Mouse (Mus musculus) olfactory bulb, adult 2 months (tissue): ENCODE data around the gene Rtl5. TPM values are rescaled to one million over a fixed set of nuclear protein-coding genes. Genes with fewer than 3 reads are reported as not detected.

Experiments used
- H3K27ac ChIP-seq: fragments of 200-500 bp; 2 replicates; pipeline ENCODE4 v1.5.1; 2012; ENCODE audit warnings: low read depth, low read length; ENCODE audit not compliant: insufficient read depth
- H3K4me1 ChIP-seq: fragments of 200-500 bp; 2 replicates; pipeline ENCODE4 v1.6.1; 2012; ENCODE audit warnings: low read length; ENCODE audit not compliant: control insufficient read depth, insufficient read depth
- H3K4me3 ChIP-seq: fragments of 200-500 bp; 2 replicates; pipeline ENCODE4 v1.5.1; 2012; ENCODE audit warnings: mild to moderate bottlenecking, low read depth, low read length, moderate library complexity; ENCODE audit not compliant: insufficient read depth
- CTCF ChIP-seq: fragments of 200-500 bp; IDR thresholded peaks from 2 replicates; pipeline ENCODE4 v1.5.1; 2012; ENCODE audit warnings: low read depth, mild to moderate bottlenecking, low read length, moderate library complexity; ENCODE audit not compliant: insufficient read depth
- POLR2A ChIP-seq: fragments of 200-500 bp; IDR thresholded peaks from 2 replicates; pipeline ENCODE4 v1.6.1; 2012; ENCODE audit warnings: mild to moderate bottlenecking, low read depth, low read length, moderate library complexity; ENCODE audit not compliant: insufficient read depth
- whole genome bisulfite sequencing: fragments of 180-500 bp; shearing (Covaris S2); methylation state at CpG from one replicate; pipeline ENCODE4 v1.1.7; 2018; 5-methylcytosine and 5-hydroxymethylcytosine counted together
- polyA plus RNA-seq: library from polyadenylated mRNA; stranded (reverse); fragments of >200 nt; gene quantifications from 2 replicates; pipeline ENCODE4 v1.2.4, GENCODE M21; 2012; ENCODE audit warnings: low replicate concordance; ENCODE audit not compliant: missing spikeins, insufficient read depth, insufficient read length

The Rtl5 gene
- polyA plus RNA-seq, 1 experiment = not detected

DNA sequence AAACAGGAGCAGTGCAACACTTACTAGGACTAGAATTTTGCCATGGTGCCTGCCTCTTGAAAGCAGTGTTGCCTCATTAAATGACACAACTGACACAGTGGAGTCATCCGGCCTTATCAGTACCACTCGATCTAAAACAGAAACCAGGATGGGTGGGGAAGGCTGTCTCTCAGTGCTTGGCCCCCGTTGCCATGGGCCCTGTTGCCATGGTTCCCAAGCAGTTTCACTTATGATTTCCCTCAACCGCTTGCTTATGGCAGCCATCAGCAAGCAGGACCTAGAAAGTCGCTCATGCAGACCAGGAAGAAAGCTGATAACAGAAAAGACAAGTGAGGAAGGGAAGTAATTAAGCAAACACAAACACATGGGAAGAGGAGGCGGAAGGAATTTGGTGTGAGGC, 39.3 kb downstream of the Rtl5 start:
- no peak overlapping the region for H3K27ac ChIP-seq

DNA sequence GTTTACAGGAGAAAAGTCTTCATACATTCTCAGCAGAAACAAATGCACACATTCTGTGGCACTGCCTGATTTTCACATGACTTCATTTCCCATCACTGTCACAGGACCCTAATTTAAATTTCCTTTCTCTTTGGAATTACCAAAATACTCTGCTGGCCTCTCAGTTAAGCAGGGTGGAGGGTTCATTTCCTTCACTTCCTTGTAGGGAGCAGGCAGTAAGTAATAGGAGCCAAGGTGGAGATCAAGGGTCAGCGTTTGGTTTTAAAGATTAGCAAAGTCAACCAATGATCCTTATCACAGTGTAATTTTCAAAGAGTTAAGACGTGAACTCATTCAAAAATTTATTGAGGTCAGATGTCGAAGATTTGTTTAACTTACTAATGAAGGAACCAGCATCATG, 46.1 kb downstream of the Rtl5 start:
- TF ChIP-seq CTCF (no peak), POLR2A (no peak)
- no peak overlapping the region for H3K27ac ChIP-seq
- WGBS = 80% methylated on average over 3 of the region's 3 CpGs

More for the DNA sequence above, 39.3 kb downstream of the Rtl5 start:
- H3K4me1 ChIP-seq = peaks cover 7% of the 10 kb centered on the region
- no peak overlapping the region for H3K4me3 ChIP-seq
- 53% methylated on average over 6 of the region's 6 CpGs for WGBS
- TF ChIP-seq CTCF (no peak), POLR2A (no peak)

DNA sequence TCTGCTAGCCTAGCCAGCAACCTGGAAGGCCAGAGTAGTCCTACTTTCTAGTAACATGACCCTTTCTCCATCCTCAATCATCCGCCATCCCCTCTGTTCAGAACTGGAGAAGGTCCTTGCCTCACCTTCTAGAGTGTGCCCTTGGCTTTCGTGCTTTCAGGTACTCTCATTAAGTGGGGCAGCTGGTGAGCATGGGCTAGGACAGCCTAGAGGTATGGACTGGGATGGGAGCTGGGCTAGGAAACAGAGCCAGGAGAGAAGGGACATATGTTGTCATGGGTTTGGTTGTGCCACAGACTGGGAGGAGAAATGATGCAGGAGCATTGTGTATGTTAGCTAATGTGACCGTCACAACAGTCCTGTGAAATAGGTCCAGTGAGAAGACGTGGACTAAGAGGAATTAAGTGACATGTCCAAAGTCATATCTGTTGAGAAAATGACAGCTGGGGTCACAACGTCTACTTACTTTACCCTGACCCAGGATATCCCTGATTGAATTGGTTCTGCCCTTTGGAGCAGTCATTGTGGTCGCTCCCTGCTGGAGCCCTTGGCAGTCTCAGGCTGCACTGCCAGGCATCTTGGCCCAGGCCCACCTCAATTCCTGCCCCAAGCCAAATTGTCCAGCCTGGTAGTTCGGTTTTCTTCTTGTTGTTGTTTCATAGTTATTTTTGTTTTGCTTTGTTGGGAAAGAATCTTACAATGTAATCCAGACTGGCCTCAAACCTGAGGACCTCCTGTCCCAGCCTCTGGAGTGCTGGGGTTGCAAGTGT, 51.4 kb downstream of the Rtl5 start:
- no peak overlapping the region for H3K4me3 ChIP-seq
- peak overlapping the region; percentile 74 for H3K27ac ChIP-seq
- no peak for TF ChIP-seq CTCF
- no peak for TF ChIP-seq POLR2A
- peaks cover 29% of the 10 kb centered on the region for H3K4me1 ChIP-seq
- 60% methylated on average over 7 of the region's 7 CpGs for WGBS

More for the DNA sequence above, 46.1 kb downstream of the Rtl5 start:
- peaks cover 6% of the 10 kb centered on the region for H3K4me1 ChIP-seq
- no peak overlapping the region for H3K4me3 ChIP-seq

DNA sequence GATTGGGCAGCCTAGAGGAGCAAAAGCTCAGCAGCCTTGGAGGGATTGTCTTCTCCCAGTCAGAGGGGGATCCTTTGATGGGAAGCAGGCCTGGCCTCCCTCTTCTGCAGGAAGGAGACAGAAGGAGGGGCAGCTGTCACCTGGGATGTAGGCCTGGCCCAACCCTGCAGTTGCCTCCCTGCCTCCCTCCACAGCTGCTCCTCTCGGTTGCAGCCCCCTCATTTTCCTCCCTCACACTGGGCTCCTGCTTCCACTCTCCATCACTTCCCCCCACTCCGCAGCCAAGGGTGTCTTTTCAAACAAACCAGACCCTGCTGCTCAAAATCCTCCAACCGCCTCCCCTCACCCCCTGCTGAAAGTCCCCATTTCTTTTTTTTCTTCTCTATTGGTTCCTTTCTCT, 52.2 kb downstream of the Rtl5 start:
- Histone ChIP-seq H3K27ac (peak overlapping the region; percentile 85), H3K4me1 (peaks cover 29% of the 10 kb centered on the region), H3K4me3 (no peak overlapping the region)
- WGBS = 41% methylated on average over 3 of the region's 3 CpGs
- TF ChIP-seq POLR2A (no peak), CTCF (no peak)

DNA sequence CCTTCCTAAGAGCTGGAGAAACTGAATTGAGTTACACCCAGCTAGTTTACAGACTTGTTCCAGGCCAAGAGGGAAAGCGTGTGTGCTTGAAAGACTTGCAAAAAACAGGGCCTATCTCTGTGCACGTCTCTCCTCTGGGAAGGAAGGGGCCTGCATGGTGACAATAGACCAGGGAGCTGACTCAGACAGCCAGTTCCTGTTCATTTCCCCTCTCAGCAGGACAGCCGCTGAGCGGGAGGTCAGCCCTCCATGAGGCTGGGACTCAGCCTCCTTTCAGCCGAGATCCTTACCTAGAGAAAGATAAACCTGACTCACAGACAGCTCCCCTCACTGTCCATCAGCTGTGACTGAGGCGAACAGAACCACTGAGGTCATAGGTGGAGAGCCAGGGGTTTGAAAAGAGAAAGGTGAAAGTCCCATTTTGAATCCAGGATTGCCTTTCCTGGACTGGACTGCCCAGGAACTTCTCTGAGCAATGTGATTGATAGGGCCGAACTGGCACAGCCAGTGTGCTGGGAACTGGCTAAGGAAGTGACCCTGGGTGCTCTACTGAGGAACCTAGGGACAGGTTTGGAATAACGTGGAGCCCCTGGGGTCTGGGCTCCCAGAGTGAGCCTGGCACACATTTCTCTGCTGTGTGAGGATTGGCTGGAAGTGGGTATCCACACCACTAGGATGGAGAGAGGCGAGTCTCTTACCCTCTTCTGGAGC, 53.7 kb downstream of the Rtl5 start:
- WGBS = 49% methylated on average over 9 of the region's 9 CpGs
- no peak for TF ChIP-seq POLR2A
- TF ChIP-seq CTCF = no peak
- Histone ChIP-seq H3K4me3 (no peak overlapping the region), H3K4me1 (peaks cover 29% of the 10 kb centered on the region), H3K27ac (peak overlapping the region; percentile 46)

Other genes with a start within 250 kb of the Rtl5 start
- not detected in 2 replicates for gene Nhsl2, start 221.9 kb downstream of the Rtl5 start, polyA plus RNA-seq
- not detected in 2 replicates for gene Pin4, start 48.1 kb upstream of the Rtl5 start, polyA plus RNA-seq
- gene Ercc6l, start 85.8 kb upstream of the Rtl5 start, polyA plus RNA-seq = not detected in 2 replicates
- gene Rps4x, start 118.1 kb upstream of the Rtl5 start, polyA plus RNA-seq = 746 TPM in 1 of 2 replicates, not detected in the other
- gene Cited1, start 180.9 kb upstream of the Rtl5 start, polyA plus RNA-seq = not detected in 2 replicates